ENCODE assay signal across 10 mouse cellular contexts in genomic region chr6:136096269-136096668, GRCm38 (mm10).
A peak's percentile ranks its signal among the peaks of the same experiment; 100 is the strongest.
DNase-seq lines count a peak whose midpoint lies in the region; ATAC-seq and TF ChIP-seq lines count a peak whose summit lies in the region.
"Had no signal": no experiment of that assay in that cellular context is flagged by ENCODE, and none has a peak within 500 bp of the region (broad histone marks: within the 10 kb centered on the region; RNA-seq: fewer than 3 reads in every experiment).

No protein-coding gene starts in this region.

- H3K27ac ChIP-seq in kidney, postnatal 0 days: no peak overlapping the region
- H3K27ac ChIP-seq in kidney, embryonic 16.5 days (ENCODE audit: low read length): no peak overlapping the region
- H3K27ac ChIP-seq in testis, adult 2 months (ENCODE audit: control insufficient read depth, insufficient read depth, low read depth, low read length): no peak overlapping the region
- H3K27ac ChIP-seq: limb, embryonic 15.5 days; midbrain, embryonic 15.5 days had no signal

- no peak overlapping the region for H3K4me2 ChIP-seq in kidney, postnatal 0 days (ENCODE audit: low read length)
- no peak overlapping the region for H3K4me2 ChIP-seq in kidney, embryonic 16.5 days (replicated peaks; ENCODE audit: low read depth, low read length)
- H3K4me2 ChIP-seq: limb, embryonic 15.5 days; midbrain, embryonic 15.5 days had no signal

- H3K9ac ChIP-seq in kidney, postnatal 0 days (ENCODE audit: low read depth, low read length): no peak overlapping the region
- H3K9ac ChIP-seq in kidney, embryonic 16.5 days (replicated peaks; ENCODE audit: low read length): no peak overlapping the region
- H3K9ac ChIP-seq: limb, embryonic 15.5 days; midbrain, embryonic 15.5 days had no signal

- H3K4me3 ChIP-seq in kidney, postnatal 0 days (replicated peaks; ENCODE audit: low read depth, low read length): no peak overlapping the region
- H3K4me3 ChIP-seq in kidney, embryonic 16.5 days (ENCODE audit: low read length): no peak overlapping the region
- H3K4me3 ChIP-seq in testis, adult 2 months (ENCODE audit: control insufficient read depth, low read depth, low read length): no peak overlapping the region
- H3K4me3 ChIP-seq: limb, embryonic 15.5 days; midbrain, embryonic 15.5 days had no signal

- no peaks in the 10 kb centered on the region for H3K9me3 ChIP-seq in kidney, postnatal 0 days (replicated peaks; ENCODE audit: low read length)
- no peaks in the 10 kb centered on the region; the same call in 1 of the 2 replicates for H3K9me3 ChIP-seq in kidney, embryonic 16.5 days (ENCODE audit: low read length)
- H3K9me3 ChIP-seq: limb, embryonic 15.5 days; midbrain, embryonic 15.5 days had no signal

- 24% methylated on average over 1 of the region's 1 CpGs for WGBS in kidney, postnatal 0 days
- WGBS in kidney, embryonic 16.5 days: 19% methylated on average over 1 of the region's 1 CpGs

- H3K27me3 ChIP-seq in kidney, postnatal 0 days (ENCODE audit: insufficient read depth, low read length): no peaks in the 10 kb centered on the region
- no peaks in the 10 kb centered on the region for H3K27me3 ChIP-seq in kidney, embryonic 16.5 days (ENCODE audit: insufficient read depth, low read length)
- no peaks in the 10 kb centered on the region for H3K27me3 ChIP-seq in testis, adult 2 months (ENCODE audit: control insufficient read depth, insufficient read depth, low read length)
- H3K27me3 ChIP-seq: limb, embryonic 15.5 days; midbrain, embryonic 15.5 days had no signal

- no peak for TF ChIP-seq POLR2A in testis, adult 2 months (IDR thresholded peaks at IDR 0.05; ENCODE audit: control insufficient read depth, low read depth, low read length)

- ATAC-seq in kidney, postnatal 0 days (replicated peaks; ENCODE audit: low FRiP score, low read depth): no peak
- no peak for ATAC-seq in kidney, embryonic 16.5 days (ENCODE audit: low FRiP score, low TSS enrichment)
- ATAC-seq: midbrain, embryonic 15.5 days had no signal

- no peaks in the 10 kb centered on the region for H3K4me1 ChIP-seq in kidney, postnatal 0 days (replicated peaks; ENCODE audit: insufficient read depth, low read length)
- peaks cover 6% of the 10 kb centered on the region for H3K4me1 ChIP-seq in kidney, embryonic 16.5 days (ENCODE audit: insufficient read depth, low read length)
- H3K4me1 ChIP-seq in testis, adult 2 months (ENCODE audit: control insufficient read depth, insufficient read depth, low read length): no peaks in the 10 kb centered on the region
- H3K4me1 ChIP-seq: limb, embryonic 15.5 days; midbrain, embryonic 15.5 days had no signal

- DNase-seq in adrenal gland, postnatal 10 days: peak; percentile 5
- DNase-seq in adrenal gland, postnatal 4 days (ENCODE audit: low spot score in 2 of 2): no peak
- DNase-seq in kidney, postnatal 0 days (ENCODE audit: low spot score): no peak
- DNase-seq in testis, postnatal 10 days (ENCODE audit: low spot score): no peak
- no peak for DNase-seq in cerebellum, adult 18-20 months
- DNase-seq in cerebellum, postnatal 36 days: no peak

- peak; percentile 54 for TF ChIP-seq CTCF in kidney, postnatal 0 days (IDR thresholded peaks at IDR 0.05; ENCODE audit: low read depth)
- peak; percentile 32; the same call in 1 of the 2 replicates for TF ChIP-seq CTCF in testis, adult 2 months (IDR thresholded peaks at IDR 0.05; ENCODE audit: control insufficient read depth, insufficient read depth, insufficient replicate concordance, low read depth, low read length)

- H3K36me3 ChIP-seq in kidney, postnatal 0 days (ENCODE audit: insufficient read depth, low read length): no peaks in the 10 kb centered on the region
- H3K36me3 ChIP-seq in kidney, embryonic 16.5 days (ENCODE audit: insufficient read depth, low read length): no peaks in the 10 kb centered on the region
- H3K36me3 ChIP-seq in testis, adult 2 months (ENCODE audit: control insufficient read depth, insufficient read depth, low read length): no peaks in the 10 kb centered on the region
- H3K36me3 ChIP-seq: limb, embryonic 15.5 days; midbrain, embryonic 15.5 days had no signal
